Mouse (Mus musculus) ES-Bruce4 (cell line): Measurements from ENCODE around the gene Grb2.

Experiments
- CTCF ChIP-seq: IDR thresholded peaks from one replicate; pipeline ENCODE4 v1.8.1; 2011; ENCODE audit warnings: low read depth, low read length
- POLR2A ChIP-seq: IDR thresholded peaks from one replicate; pipeline ENCODE4 v1.8.1; 2011; ENCODE audit warnings: low read length; ENCODE audit not compliant: insufficient read depth

GRCm38 (mm10) chr11:115638498-115639409 lies 69.6 kb downstream of the Grb2 start:
- TF ChIP-seq CTCF (no peak), POLR2A (no peak)
